Mouse (Mus musculus) heart, adult 9 months (tissue): ENCODE results near the gene Nfatc2ip.
A peak's percentile ranks its signal among the peaks of the same experiment; 100 is the strongest.
"Not testable (repeated sequence)": the region's sequence is repeated elsewhere in the genome, so short reads cannot be mapped to it uniquely, and the experiment has no call there.

Experiments
- DNase-seq, 2 experiments: peaks; one replicate each; pipeline ENCODE4 v3.0.0; 2022; ENCODE audit warnings: low spot score in 2 of 2

Nfatc2ip gene

DNA sequence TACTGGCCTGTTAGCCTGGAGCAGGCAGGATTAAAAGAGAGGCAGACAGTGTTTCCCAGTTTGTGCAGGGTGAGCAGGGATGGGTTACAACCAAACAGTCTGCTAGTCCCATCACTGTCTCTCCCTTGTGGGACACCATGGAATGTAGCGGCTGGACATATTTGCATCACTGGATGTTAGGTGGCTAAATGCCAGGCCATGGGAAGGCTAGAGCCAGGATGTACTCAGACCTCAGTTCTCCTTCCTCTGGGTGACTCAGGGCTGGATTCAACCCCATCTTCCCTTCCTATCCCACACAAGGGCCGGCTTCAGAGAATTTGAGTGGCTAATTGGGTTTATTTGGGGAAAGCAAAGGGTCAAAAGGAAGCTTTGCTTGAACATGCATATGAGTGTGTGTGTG, 12.1 kb upstream of the Nfatc2ip start:
- no peak for DNase-seq

DNA sequence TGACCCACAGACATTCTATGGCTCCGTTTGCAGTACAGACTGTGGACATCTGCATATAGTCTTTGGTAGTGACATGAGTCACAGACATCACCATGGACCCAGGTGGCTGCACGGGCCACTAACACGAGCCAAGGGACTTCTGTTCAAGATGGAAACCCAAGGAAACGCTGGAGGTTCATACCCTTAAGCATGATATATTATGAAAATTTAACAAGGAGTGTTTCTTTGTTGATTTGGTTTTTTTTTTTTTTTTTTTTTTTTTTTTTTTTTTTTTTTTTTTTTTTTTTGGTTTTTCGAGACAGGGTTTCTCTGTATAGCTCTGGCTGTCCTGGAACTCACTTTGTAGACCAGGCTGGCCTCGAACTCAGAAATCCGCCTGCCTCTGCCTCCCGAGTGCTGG, 6.0 kb upstream of the Nfatc2ip start:
- DNase-seq, result not testable (repeated sequence)

DNA sequence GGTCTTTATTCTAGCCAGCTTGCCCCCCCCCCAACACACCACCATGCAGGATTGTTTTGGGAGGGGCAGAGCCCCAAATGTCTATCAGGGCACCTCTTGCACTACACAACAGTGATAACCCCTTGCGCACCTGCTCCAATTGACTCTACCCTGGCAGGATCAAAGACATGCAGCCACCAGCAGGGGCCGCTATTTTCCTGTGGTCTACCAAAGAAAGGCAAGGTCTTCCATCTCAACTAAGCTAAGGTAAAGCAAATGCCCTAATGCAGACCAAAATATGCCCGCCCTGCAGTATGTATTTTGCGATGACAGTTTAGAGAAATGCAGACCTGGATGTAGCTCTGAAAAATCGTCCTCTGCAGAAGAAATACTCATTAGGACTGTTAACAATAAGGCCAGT, 3.0 kb upstream of the Nfatc2ip start:
- peak; percentile 40 to 62 for DNase-seq

DNA sequence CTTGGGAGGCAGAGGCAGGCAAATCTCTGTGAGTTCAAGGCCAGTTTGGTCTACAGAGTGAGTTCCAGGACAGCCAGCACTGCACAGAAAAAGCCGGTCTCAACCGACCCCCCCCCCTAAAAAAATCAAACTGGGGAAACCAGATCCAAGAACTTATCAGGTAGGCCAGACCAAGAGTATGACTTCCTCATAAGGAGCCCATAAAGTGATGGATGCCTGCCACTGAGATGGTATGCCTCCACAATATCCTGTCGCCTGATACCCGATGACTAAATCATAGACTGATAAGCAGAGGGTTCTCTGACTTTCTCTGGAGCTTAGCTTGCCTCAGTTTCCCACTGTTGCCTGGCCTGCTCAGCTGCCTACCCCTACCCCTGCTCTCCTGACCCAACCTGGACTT, 1.3 kb upstream of the Nfatc2ip start:
- no peak for DNase-seq

DNA sequence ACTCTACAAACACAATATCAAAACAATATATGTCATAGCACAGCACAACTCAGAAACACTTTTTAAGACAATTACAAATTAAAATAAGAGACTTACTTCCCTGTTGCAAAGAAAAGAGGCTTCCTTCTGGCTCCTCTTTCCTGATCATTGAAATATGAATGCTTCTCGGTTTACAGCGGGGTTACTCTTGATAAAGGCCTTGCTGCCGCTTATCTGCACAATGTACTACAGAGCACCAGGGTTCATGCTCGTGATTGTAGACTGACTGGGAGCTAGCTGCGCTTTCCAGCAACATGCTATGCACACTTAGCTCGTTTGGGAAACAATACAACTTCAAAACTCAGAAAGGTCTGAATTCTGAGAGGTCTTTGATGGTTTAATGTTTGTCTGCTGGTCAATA, 684 bp upstream of the Nfatc2ip start:
- peak in 1 of 2 experiments; percentile 12 for DNase-seq

DNA sequence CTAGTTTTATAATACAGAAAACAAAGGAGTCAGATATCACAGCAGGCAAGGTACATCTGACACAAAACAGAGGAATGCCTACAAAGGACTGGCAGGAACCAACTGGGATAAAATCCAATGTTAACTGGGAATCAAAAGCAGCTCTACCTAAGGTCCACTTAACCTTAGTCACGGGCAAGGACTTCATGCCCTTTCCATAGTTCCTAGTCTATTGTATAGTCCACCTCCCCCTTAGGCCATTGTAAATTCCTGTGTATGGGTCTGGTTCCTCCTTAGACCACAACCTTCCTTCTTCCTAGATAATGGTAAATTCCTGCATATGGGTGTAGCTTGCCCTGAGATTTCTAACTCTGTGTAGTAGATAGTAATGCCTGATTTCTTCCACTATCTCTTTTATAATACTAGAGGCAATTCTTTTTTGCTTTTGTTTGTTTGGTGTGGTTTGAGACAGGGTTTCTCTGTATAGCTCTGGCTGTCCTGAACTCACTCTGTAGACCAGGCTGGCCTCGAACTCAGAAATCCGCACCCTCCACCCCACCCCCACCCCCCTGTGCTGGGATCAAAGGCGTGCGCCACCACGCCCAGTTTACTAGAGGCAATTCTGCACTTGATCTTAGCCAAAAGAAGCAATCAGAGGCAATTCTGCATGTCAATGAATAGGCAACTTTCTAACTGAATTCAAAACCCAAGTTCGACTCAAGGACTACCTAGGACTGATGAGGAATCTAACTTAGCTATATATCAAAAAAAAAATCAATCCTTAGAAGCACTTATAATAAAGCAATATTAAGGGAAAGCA, 4.3 kb downstream of the Nfatc2ip start:
- not testable (repeated sequence) for DNase-seq

DNA sequence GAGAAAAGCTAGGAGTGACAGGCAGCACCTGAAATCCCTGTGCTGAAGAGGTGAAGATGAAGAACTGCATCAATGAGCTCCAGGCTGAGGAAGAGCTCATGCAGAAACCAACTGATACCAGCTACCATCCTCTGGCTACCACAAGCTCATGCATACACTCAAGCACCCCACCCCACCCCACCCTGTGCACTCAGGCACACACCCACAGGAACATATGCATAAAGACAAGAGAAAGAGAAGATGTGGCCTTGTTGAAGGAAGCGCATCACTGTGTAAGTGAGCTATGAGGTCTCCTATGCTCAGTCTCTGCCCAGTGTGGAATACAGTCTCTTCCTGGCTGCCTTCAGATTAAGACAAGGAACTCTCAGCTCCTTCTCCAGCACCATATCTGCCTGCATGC, 8.4 kb downstream of the Nfatc2ip start:
- DNase-seq, result no peak

DNA sequence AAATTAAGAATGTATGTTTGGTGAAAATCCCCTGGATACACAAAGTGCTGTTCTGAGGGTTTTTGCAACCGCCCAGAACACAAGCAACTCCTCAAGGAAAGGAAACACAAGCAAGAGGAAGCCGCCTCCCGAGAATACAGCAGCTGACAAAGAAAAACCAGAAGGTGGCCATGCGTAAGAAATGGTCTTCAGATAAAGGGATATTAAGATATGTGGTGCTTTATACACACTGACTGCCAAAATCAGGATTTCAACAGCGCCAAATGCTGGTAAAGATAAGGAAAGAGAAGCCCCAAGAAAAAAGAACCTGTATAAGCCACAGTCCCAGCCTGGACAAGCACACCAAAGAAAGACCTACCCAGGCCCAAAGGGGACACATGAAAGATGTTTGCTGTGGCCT, 13.0 kb downstream of the Nfatc2ip start:
- no peak for DNase-seq

DNA sequence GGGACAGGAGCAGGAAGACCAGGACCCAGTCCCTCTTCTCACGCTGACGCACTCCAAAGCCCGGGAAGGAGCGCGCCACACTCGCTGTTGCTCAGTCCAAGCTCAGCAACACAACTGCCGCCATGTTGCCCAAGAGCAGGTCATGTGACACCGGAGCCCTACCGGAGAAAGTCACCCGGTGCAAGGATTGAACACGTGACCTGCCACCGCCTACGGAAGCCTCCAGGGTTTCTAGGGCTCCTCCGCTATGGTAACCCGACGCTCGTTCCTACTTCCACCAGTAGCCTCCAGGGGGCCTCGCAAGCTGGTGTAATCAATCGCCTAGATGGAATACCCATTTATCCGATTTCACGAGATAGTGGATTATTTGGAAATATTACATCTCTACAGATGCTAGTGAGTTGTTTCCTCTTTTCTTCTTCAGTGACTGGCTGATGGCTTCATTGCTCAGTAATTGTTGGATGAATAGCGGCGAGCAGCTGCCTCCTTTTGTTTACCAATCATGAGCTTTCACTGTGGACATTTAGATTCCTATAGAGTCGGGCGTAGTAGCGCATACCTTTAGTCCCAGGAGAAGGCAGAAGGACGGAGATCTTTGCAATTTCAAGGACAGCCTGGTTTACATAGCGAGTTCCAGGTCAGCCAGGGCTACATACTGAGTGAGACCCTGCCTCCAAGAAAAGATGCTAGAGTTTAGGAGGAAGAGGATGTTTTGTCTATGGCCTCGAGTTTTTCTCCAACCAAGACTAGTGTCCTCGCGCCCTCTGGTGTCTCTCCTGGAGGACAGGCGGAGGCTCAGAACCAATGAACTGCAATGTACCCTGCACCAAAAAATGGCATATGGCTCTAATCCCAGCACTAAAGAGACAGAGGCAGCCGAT, 19.0 kb downstream of the Nfatc2ip start, which contains the start of gene Spns1:
Spns1 (minus strand) TSS at position 173 of the 881 bp plus-strand sequence.
- DNase-seq, result peak; percentile 94 to 96

DNA sequence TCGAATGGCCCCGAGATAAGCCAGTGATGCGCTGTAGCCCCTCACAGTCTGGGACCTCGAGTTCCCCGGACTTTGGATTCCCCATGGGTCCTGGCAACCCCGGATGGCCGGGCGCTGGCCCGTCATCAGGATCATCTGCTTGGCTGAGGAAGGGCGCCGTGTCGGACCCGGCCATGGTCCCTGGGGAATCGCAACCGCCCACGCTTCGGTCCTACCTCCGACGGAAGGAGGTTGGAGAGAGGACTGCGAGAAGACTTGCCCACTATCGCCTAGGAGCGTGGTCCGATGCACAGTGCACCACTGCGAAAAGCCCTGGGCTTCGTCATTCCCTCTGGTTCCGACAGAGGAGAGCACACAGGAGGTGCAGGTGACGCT, 19.6 kb downstream of the Nfatc2ip start:
- DNase-seq, result peak in 1 of 2 experiments; percentile 20

DNA sequence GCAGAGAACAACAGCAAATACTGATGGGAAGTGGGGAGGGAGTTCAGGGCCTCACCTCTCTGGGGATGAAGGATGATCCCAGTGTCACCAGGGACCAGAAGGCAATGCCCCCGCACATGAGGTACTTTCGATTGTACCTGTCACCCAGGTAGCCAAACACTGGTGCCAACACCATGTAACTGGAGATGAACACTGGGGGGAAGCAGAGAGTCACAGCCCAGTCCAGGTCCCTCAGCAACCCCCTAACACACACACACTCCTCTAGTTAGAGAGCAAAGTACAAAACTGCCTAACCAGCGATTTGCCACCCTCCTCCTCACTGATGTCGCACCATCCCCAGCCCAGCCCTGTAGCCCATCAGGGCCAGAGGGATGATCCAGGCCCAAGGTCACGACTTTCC, 21.5 kb downstream of the Nfatc2ip start:
- DNase-seq, result no peak

DNA sequence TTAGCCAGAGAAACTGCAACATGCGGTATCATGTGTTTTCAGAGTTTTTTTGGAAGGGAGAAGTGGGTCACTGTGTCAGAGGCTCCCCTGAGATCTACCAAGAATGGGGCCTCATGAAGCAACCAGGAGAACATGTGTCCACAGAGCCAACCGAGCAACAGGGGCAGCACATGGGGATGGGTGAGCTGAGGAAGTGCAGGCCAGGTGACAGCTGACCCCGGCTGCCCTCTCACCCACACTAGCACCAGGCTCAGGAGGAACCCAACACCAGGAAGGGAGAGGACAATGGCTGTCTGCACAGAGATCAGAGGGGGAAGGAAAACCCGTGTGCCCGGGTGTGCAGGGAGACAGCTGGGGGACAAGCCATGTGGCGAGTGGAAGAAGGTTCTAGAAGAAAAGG, 22.0 kb downstream of the Nfatc2ip start:
- DNase-seq, result no peak

DNA sequence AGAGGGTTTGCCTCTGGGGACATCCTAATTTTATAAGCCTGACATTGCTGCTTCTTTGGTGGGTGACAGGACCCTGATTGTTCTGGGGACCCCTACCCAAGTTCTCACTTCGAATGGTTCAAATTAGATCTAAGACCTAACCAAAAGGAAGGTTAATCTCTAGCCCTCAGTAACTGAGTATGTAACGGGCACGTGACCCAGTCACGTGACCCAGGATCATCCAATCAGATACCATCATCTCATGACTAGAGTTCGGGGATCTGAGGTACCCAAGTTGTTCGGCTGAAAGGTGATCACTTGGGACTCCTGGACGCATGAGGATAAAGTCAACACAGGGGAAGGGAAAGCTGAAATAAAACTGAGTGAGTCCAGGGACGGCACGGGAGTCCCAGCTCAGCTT, 23.5 kb downstream of the Nfatc2ip start:
- DNase-seq, result no peak

DNA sequence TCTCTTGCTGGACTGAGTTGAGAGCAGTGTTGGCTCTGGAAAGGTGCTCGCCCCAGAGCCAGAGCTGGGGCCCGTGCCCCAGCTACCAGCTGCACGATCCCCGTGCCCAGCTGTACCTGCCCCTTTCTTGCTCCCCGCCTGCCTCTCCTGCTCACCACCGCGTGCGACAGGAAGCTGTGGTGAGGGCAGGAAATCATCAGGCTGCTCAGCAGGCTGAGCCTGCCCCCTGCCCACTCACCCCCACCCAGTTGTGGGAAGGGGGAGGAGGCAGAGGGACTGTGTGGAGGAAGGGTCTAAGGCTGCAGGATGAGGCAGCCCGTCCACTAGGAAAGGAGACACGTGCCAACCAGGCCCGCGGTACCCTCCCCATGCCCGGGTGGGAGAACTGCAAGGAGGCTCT, 27.1 kb downstream of the Nfatc2ip start, which contains the start of gene Lat:
Lat (minus strand) TSS at position 178 of the 400 bp plus-strand sequence.
- DNase-seq, result no peak

DNA sequence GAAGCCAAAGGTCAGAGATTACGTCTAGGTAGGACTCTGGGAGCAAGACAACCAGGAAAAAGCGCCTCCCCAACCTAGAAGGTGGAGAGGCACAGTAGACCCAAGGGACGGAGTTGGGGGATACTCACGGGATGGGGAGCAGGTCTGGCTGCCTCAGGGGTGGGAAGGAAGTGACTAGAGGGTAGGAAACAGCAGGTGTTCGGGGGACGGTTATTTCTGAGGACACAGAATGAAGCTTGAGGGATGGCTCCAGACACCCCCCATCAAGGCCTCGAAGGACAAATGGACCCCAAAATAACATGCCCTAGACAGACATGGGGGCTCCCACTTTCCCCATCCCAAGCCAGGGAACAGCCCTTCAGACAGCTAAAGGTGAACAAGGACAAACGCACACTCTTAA, 28.2 kb downstream of the Nfatc2ip start:
- no peak for DNase-seq

DNA sequence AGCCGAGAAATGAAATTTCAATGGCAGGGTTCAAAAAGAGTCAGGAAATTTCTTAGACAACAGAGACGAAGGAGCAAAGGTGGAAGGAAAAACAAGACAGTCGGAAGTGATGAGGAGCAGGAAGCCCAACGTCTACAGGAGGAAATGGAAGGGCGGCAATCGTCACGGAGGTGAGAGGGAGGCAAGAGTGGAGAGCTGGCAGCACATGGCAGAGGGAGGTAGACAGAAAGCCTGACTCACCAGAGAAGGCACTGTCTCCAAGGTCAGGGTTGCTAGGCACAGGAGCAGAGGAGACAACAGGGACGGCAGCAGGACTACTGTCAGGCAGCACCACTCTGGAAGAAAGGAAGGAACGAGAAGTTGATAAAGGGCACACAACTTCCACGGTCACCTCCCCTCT, 28.9 kb downstream of the Nfatc2ip start:
- no peak for DNase-seq

DNA sequence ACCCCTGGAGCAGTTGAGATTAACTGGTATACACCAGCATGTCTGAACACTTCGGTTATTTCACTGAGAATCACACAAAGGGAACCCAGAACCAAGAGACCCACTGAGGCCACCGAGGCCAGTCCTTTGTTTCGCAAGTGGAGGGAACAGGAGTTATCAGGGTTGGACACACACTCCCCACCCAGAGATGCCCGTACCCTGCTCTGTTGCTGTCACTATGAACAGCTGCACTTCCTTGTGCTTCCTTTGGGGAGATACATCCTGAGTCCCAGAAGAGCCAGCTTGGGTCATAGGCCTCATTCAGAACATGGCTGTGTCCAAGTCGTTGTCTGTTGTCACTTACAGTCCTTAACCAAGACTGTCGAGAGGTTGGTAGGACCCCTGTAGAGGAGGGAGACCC, 33.5 kb downstream of the Nfatc2ip start:
- DNase-seq, result no peak

DNA sequence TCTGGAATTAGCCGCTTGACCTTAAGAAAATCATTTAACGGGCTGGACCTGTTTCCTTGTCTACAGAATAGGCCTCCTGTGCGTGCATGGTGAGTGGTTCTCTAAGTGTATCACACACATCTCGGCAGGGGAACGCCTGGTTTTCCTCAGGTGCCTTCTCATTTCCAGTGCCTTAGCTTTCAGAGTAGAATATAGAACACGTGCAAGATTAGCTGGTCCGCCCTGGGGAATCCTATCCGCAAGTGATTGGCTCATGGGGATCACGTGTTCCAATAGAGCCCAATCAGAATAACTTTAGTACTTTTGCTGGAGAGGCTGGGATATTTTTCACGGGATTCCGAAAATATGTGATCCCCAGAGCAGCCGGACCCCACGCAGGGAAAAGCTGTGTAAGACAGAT, 37.5 kb downstream of the Nfatc2ip start:
- no peak for DNase-seq

DNA sequence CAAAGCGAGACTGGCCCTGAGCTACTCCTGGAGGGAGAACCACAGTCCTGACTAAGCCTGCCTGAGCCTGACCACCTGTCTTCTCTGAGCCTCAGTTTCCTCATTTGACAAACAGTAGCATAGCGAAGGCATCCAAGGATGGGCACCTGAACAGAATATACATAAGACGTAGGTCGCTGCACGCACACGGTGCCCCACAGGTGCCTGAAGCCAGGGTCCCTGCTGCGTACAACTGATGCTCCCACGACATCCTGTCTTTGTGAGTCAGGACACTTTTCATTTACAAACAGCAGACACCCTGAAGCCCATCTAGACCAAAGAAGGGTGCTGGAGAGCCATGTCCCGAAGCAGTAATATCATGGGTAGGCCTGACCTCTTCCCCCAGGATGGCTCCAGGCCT, 38.1 kb downstream of the Nfatc2ip start:
- DNase-seq, result no peak

DNA sequence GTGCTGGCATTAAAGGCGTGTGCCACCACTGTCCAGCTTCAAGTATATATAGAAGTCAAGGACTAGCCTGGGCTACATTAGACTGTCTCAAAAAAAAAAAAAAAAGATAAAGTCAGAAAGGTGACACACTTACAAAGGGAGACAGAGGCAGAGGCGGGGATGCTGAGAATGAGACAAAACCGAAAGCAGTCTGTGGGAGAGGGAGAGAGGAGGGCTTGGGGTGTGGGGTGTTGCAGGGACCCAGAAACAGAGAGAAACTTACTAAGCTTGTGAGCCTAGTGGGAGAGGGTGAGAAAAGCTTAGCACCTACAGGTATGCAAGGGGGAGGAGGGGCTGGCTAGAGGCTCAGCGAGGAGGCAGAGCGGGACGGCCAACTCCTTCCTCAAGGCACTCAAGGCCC, 38.7 kb downstream of the Nfatc2ip start:
- DNase-seq, result no peak

DNA sequence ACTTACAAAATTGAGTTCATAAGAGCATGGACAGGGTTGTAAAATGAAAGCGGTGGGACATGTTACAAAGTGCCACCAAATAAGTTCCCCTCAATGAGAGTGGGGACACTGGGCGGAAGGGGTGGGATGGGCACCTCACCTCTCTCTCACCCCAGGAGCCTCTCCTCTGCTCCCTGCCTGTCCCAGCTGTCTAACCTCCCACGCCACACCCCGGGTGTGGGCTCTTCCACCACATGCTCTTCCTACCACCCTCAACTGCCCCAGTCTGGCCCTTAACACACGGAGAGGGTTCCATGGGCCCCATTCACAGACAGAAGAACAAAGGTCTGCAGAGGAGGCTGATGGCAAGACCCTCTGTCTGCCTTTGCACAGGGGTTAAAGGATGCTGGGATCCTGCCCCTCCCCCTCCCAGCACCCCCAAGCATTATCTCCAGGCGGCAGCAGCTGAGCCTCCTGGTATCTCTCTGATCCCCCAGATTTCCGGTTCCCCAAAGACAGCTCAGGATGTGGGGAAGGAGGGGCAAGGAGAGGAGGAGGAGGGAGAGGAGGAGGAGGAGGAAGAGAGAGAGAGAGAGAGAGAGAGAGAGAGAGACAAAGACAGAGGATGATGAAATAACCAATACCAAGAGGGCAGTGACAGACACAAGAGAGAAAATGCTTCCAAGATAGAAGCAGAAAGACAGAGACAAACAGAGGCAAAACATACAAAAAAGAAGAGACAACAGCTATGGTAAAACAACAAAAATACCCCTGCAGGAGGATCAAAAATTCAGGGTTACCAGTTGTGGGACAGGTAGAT, 39.5 kb downstream of the Nfatc2ip start:
- no peak for DNase-seq
